Mouse (Mus musculus): ENCODE results near the gene Pde4b. TPM values are rescaled to one million over a fixed set of nuclear protein-coding genes. Genes with fewer than 3 reads are reported as not detected.

Pde4b gene
- polyA plus RNA-seq, 1 experiment from 2014 or later: 25.7 TPM

GRCm38 (mm10) chr4:102439401-102440118 is 352.2 kb downstream of the Pde4b start:
- DNase-seq (peak; percentile 75), ATAC-seq (ENCODE audit: insufficient read depth) (peak; percentile 91)
- no peak overlapping the region for H3K4me3 ChIP-seq (ENCODE audit: low read depth, low read length)
- H3K36me3 ChIP-seq (ENCODE audit: insufficient read depth): no peaks in the 10 kb centered on the region
- peaks cover 5% of the 10 kb centered on the region; the same call in 1 of the 2 replicates for H3K4me1 ChIP-seq (ENCODE audit: insufficient read depth)
- H3K27ac ChIP-seq (ENCODE audit: low read depth): peak overlapping the region; percentile 61; the same call in 1 of the 2 replicates
- no peaks in the 10 kb centered on the region for H3K9me3 ChIP-seq (ENCODE audit: low read depth, low read length)
- no peak for TF ChIP-seq CTCF (IDR thresholded peaks at IDR 0.05; ENCODE audit: low read depth)
- WGBS: 40% methylated on average over 5 of the region's 5 CpGs
- no peak overlapping the region for H3K9ac ChIP-seq
- H3K4me2 ChIP-seq: no peak overlapping the region
- no peaks in the 10 kb centered on the region for H3K27me3 ChIP-seq (ENCODE audit: insufficient read depth, low read length)

GRCm38 (mm10) chr4:102440119-102440481 is 352.8 kb downstream of the Pde4b start:
- ATAC-seq (ENCODE audit: insufficient read depth) (no peak), DNase-seq (peak; percentile 36)
- H3K4me1 ChIP-seq (ENCODE audit: insufficient read depth): peaks cover 5% of the 10 kb centered on the region; the same call in 1 of the 2 replicates
- no peak overlapping the region for H3K4me2 ChIP-seq
- no peaks in the 10 kb centered on the region for H3K9me3 ChIP-seq (ENCODE audit: low read depth, low read length)
- peak overlapping the region; percentile 6; the same call in 1 of the 2 replicates for H3K27ac ChIP-seq (ENCODE audit: low read depth)
- no peak overlapping the region for H3K9ac ChIP-seq
- no peaks in the 10 kb centered on the region for H3K27me3 ChIP-seq (ENCODE audit: insufficient read depth, low read length)
- 42% methylated on average over 4 of the region's 4 CpGs for WGBS
- no peak for TF ChIP-seq CTCF (IDR thresholded peaks at IDR 0.05; ENCODE audit: low read depth)
- no peaks in the 10 kb centered on the region for H3K36me3 ChIP-seq (ENCODE audit: insufficient read depth)
- H3K4me3 ChIP-seq (ENCODE audit: low read depth, low read length): no peak overlapping the region

GRCm38 (mm10) chr4:102443533-102443932 is 356.2 kb downstream of the Pde4b start:
- Histone ChIP-seq H3K4me3 (ENCODE audit: low read depth, low read length) (no peak overlapping the region), H3K27me3 (ENCODE audit: insufficient read depth, low read length) (no peaks in the 10 kb centered on the region), H3K4me1 (ENCODE audit: insufficient read depth) (peaks cover 5% of the 10 kb centered on the region; the same call in 1 of the 2 replicates), H3K4me2 (no peak overlapping the region), H3K9ac (no peak overlapping the region), H3K9me3 (ENCODE audit: low read depth, low read length) (no peaks in the 10 kb centered on the region), H3K27ac (ENCODE audit: low read depth) (no peak overlapping the region), H3K36me3 (ENCODE audit: insufficient read depth) (no peaks in the 10 kb centered on the region)
- ATAC-seq (ENCODE audit: insufficient read depth): no peak
- DNase-seq: no peak
- 71% methylated on average over 5 of the region's 5 CpGs for WGBS
- no peak for TF ChIP-seq CTCF (IDR thresholded peaks at IDR 0.05; ENCODE audit: low read depth)

- H3K27me3 ChIP-seq (ENCODE audit: insufficient read depth, low read length): no peaks in the 10 kb centered on the region
- 63% methylated on average over 3 of the region's 3 CpGs for WGBS
Observed at GRCm38 (mm10) chr4:102444501-102444900, 357.2 kb downstream of the Pde4b start.

GRCm38 (mm10) chr4:102446160-102446945 is 359.0 kb downstream of the Pde4b start:
- ATAC-seq (ENCODE audit: insufficient read depth): peak; percentile 31; the same call in 1 of the 2 replicates
- no peaks in the 10 kb centered on the region for H3K9me3 ChIP-seq (ENCODE audit: low read depth, low read length)
- WGBS: 59% methylated on average over 8 of the region's 8 CpGs

More at GRCm38 (mm10) chr4:102444501-102444900, 357.2 kb downstream of the Pde4b start:
- no peak for ATAC-seq (ENCODE audit: insufficient read depth)
- Histone ChIP-seq H3K27ac (ENCODE audit: low read depth) (no peak overlapping the region), H3K9me3 (ENCODE audit: low read depth, low read length) (no peaks in the 10 kb centered on the region), H3K4me2 (no peak overlapping the region), H3K4me1 (ENCODE audit: insufficient read depth) (peaks cover 4% of the 10 kb centered on the region; the same call in 1 of the 2 replicates), H3K36me3 (ENCODE audit: insufficient read depth) (no peaks in the 10 kb centered on the region), H3K9ac (no peak overlapping the region), H3K4me3 (ENCODE audit: low read depth, low read length) (no peak overlapping the region)
- DNase-seq: no peak
- TF ChIP-seq CTCF (IDR thresholded peaks at IDR 0.05; ENCODE audit: low read depth): no peak

GRCm38 (mm10) chr4:102456426-102456825 is 369.1 kb downstream of the Pde4b start:
- H3K9ac ChIP-seq: no peak overlapping the region
- H3K4me3 ChIP-seq (ENCODE audit: low read depth, low read length): no peak overlapping the region
- 52% methylated on average over 3 of the region's 3 CpGs for WGBS
- no peaks in the 10 kb centered on the region for H3K4me1 ChIP-seq (ENCODE audit: insufficient read depth)
- no peak for DNase-seq
- no peaks in the 10 kb centered on the region for H3K36me3 ChIP-seq (ENCODE audit: insufficient read depth)
- no peaks in the 10 kb centered on the region for H3K27me3 ChIP-seq (ENCODE audit: insufficient read depth, low read length)
- H3K9me3 ChIP-seq (ENCODE audit: low read depth, low read length): no peaks in the 10 kb centered on the region
- no peak overlapping the region for H3K4me2 ChIP-seq
- no peak overlapping the region for H3K27ac ChIP-seq (ENCODE audit: low read depth)
- TF ChIP-seq CTCF (IDR thresholded peaks at IDR 0.05; ENCODE audit: low read depth): no peak
- ATAC-seq (ENCODE audit: insufficient read depth): no peak

More at GRCm38 (mm10) chr4:102446160-102446945, 359.0 kb downstream of the Pde4b start:
- H3K9ac ChIP-seq: no peak overlapping the region
- H3K27me3 ChIP-seq (ENCODE audit: insufficient read depth, low read length): no peaks in the 10 kb centered on the region
- no peaks in the 10 kb centered on the region for H3K4me1 ChIP-seq (ENCODE audit: insufficient read depth)
- H3K4me3 ChIP-seq (ENCODE audit: low read depth, low read length): no peak overlapping the region
- DNase-seq: no peak
- H3K36me3 ChIP-seq (ENCODE audit: insufficient read depth): no peaks in the 10 kb centered on the region
- no peak overlapping the region for H3K27ac ChIP-seq (ENCODE audit: low read depth)
- TF ChIP-seq CTCF (IDR thresholded peaks at IDR 0.05; ENCODE audit: low read depth): no peak
- H3K4me2 ChIP-seq: no peak overlapping the region

All from lung, embryonic 14.5 days (tissue).